Mouse (Mus musculus): ENCODE measurements at regions not wholly inside any gene's neighbourhood (a gene's known extent, or its start where the extent isn't known, plus 50 kb on each side); places are given as distances from the start of the nearest gene placed in this dataset.

- TF ChIP-seq CTCF (conservative IDR thresholded peaks at IDR 0.05; ENCODE audit: insufficient read depth, insufficient read length, low read depth, low read length) (no peak), POLR2A (IDR thresholded peaks at IDR 0.05; ENCODE audit: low read depth, low read length) (no peak)
Observed at GRCm38 (mm10) chr15:13534017-13534416, 360.5 kb upstream of the Cdh6 start.

All from kidney, adult 2 months (tissue).